Mouse (Mus musculus) ES-Bruce4 (cell line): Measurements from ENCODE around the gene Cbx5. TPM values are rescaled to one million over a fixed set of nuclear protein-coding genes. Genes with fewer than 3 reads are reported as not detected.

Source experiments
- H3K27ac ChIP-seq: 2 replicates; pipeline ENCODE4 v1.5.1; 2012; ENCODE audit warnings: low read length, inconsistent platforms; ENCODE audit not compliant: insufficient read depth
- H3K27me3 ChIP-seq: 2 replicates; pipeline ENCODE4 v1.6.1; 2012; ENCODE audit warnings: mild to moderate bottlenecking, low read length, inconsistent platforms; ENCODE audit not compliant: control insufficient read depth, poor library complexity, insufficient read depth, severe bottlenecking
- H3K36me3 ChIP-seq: 2 replicates; pipeline ENCODE4 v1.6.1; 2012; ENCODE audit warnings: inconsistent platforms, mild to moderate bottlenecking, low read length, moderate library complexity; ENCODE audit not compliant: control insufficient read depth, poor library complexity, insufficient read depth, severe bottlenecking
- H3K4me1 ChIP-seq: one replicate; pipeline ENCODE4 v1.8.1; 2011; ENCODE audit warnings: low read length; ENCODE audit not compliant: control insufficient read depth, insufficient read depth
- H3K4me3 ChIP-seq: 2 replicates; pipeline ENCODE4 v1.5.1; 2011; ENCODE audit warnings: low read depth, mild to moderate bottlenecking, low read length
- H3K9ac ChIP-seq: 2 replicates; pipeline ENCODE4 v1.6.1; 2012; ENCODE audit warnings: low read depth, mild to moderate bottlenecking, inconsistent platforms; ENCODE audit not compliant: poor library complexity, severe bottlenecking
- H3K9me3 ChIP-seq: replicated peaks from 2 replicates; pipeline ENCODE4 v1.6.1; 2012; ENCODE audit warnings: mild to moderate bottlenecking, low read length, inconsistent platforms; ENCODE audit not compliant: control insufficient read depth, poor library complexity, insufficient read depth, severe bottlenecking
- CTCF ChIP-seq: IDR thresholded peaks from one replicate; pipeline ENCODE4 v1.8.1; 2011; ENCODE audit warnings: low read depth, low read length
- EP300 ChIP-seq: IDR thresholded peaks from 2 replicates; pipeline ENCODE4 v1.6.1; 2011; ENCODE audit warnings: low read depth, low read length; ENCODE audit not compliant: insufficient read depth
- POLR2A ChIP-seq: IDR thresholded peaks from one replicate; pipeline ENCODE4 v1.8.1; 2011; ENCODE audit warnings: low read length; ENCODE audit not compliant: insufficient read depth
- polyA plus RNA-seq: library from polyadenylated mRNA; stranded (reverse); fragments of >200 nt; gene quantifications from 2 replicates; pipeline ENCODE4 v1.2.4, GENCODE M21; 2011; ENCODE audit warnings: low read depth; ENCODE audit not compliant: missing spikeins, insufficient read depth, insufficient read length

Cbx5 gene
- polyA plus RNA-seq = 317 and 328 TPM in 2 replicates

DNA sequence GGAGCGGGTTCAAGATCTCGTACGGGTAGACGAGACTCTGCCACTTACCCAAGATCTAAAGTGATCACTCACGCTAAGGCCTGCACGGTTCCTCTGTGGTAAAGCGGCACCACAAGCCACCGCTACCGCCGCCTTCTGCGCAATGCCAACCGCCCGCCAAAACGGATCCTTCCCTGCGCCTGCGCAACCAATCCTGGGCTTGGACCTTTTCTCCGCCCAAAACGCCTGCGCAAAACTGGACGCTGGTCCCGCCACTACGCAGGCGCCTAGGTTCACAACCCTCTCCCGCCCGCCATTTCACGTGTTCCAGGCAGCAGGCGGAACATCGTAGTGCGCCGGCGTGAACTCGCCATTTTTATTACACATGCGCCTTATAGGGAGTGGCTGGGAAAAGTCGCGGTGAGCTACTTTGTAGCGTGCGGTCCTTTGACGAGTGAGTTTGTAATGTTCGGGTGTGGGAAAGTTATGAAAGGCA, at the start of gene Cbx5:
Cbx5 (minus strand) TSS at position 132 of the 475 bp plus-strand sequence.
- H3K9me3 ChIP-seq = no peaks in the 10 kb centered on the region
- peak within 1 kb of the TSS; percentile 87 for H3K27ac ChIP-seq
- no peak for TF ChIP-seq EP300
- peak; percentile 28 for TF ChIP-seq POLR2A
- peak within 1 kb of the TSS; percentile 94 for H3K4me3 ChIP-seq
- H3K36me3 ChIP-seq = peaks cover 36% of the 10 kb centered on the region
- no peaks in the 10 kb centered on the region for H3K27me3 ChIP-seq
- H3K9ac ChIP-seq = peak within 1 kb of the TSS; percentile 92
- no peaks in the 10 kb centered on the region for H3K4me1 ChIP-seq

DNA sequence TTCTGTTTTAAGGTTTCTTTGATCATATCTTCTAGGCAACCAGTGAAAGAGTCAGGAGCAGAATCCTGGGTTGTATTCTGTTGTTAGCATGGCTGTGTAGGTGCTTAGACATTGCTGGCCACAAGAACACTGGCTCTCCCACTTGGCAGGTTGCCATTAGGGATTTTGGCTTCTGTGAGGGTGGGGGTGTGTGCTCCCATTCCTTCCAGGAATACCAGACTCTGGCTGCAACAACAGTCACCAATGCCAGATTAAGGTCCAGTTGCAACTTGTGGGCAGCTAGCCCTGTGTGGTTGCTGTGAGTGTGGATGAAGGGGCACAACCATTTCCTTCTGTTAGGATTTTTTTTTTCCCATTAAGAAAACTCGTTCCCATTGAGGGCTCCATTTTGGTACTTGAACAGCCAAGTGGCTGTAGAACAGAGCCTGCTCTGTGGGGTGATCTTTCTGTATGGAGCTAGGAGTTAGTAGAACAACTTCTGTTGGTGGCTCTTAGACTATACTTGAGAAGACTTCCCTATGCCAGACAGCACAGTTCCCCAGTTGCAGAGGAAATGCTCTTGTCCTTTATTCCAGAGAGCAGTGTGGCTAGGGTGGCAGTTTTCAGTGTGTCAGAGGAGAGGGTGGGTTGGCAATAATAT, 46.3 kb upstream of the Cbx5 start:
- TF ChIP-seq CTCF = no peak
- TF ChIP-seq POLR2A = no peak
- TF ChIP-seq EP300 = no peak
- no peak overlapping the region for H3K4me3 ChIP-seq
- peaks cover 7% of the 10 kb centered on the region for H3K36me3 ChIP-seq
- no peak overlapping the region for H3K27ac ChIP-seq
- H3K9me3 ChIP-seq = no peaks in the 10 kb centered on the region
- H3K4me1 ChIP-seq = no peaks in the 10 kb centered on the region
- H3K27me3 ChIP-seq = no peaks in the 10 kb centered on the region
- H3K9ac ChIP-seq = no peak overlapping the region

DNA sequence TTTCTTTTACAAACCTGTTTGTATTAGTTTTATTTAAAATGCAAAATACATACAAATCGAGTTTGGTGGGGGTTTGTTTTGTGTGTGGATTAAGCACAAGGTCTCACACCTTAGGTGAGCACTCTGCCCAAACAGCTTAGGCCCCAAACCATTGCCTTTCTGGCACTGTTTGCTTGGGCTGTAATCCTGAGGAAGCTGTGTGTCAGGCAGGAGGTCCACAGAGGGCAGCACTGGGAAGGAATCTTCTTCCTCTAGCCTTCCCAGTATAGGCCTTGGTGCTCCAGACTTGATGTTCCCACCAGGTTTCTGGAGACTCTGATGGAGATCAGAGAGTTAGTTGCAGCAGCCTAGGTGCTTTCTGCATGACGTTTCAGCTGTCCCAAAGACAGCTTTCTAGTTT, 45.0 kb upstream of the Cbx5 start:
- H3K9ac ChIP-seq = no peak overlapping the region
- peaks cover 3% of the 10 kb centered on the region; the same call in 1 of the 2 replicates for H3K36me3 ChIP-seq
- TF ChIP-seq EP300 (no peak), POLR2A (no peak), CTCF (no peak)
- H3K4me1 ChIP-seq = no peaks in the 10 kb centered on the region
- H3K4me3 ChIP-seq = no peak overlapping the region
- no peaks in the 10 kb centered on the region for H3K9me3 ChIP-seq
- H3K27ac ChIP-seq = no peak overlapping the region
- H3K27me3 ChIP-seq = no peaks in the 10 kb centered on the region

DNA sequence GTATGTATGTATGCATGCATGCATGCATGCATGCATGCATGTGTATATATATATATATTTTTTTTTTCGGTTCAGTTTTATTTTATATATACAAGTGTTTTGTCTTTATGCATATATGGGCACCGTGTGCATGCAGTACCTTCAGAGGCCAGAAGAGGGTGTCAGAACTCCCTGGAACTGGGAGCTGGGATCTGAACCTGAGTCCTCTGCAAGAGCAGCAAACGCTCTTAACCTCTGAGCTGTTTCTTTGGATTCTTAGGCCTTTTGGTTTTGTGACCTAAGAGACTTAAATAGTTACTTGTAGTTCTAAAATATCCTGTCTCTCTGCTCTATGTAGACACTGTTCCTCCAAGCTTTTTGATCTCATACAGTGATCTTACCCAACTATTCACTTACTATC, 44.5 kb upstream of the Cbx5 start:
- H3K36me3 ChIP-seq = no peaks in the 10 kb centered on the region; the same call in 1 of the 2 replicates
- H3K27ac ChIP-seq = no peak overlapping the region
- no peak overlapping the region for H3K4me3 ChIP-seq
- H3K9ac ChIP-seq = no peak overlapping the region
- H3K9me3 ChIP-seq = no peaks in the 10 kb centered on the region
- H3K4me1 ChIP-seq = no peaks in the 10 kb centered on the region
- no peaks in the 10 kb centered on the region for H3K27me3 ChIP-seq
- TF ChIP-seq CTCF = peak; percentile 67
- TF ChIP-seq POLR2A = no peak
- no peak for TF ChIP-seq EP300

DNA sequence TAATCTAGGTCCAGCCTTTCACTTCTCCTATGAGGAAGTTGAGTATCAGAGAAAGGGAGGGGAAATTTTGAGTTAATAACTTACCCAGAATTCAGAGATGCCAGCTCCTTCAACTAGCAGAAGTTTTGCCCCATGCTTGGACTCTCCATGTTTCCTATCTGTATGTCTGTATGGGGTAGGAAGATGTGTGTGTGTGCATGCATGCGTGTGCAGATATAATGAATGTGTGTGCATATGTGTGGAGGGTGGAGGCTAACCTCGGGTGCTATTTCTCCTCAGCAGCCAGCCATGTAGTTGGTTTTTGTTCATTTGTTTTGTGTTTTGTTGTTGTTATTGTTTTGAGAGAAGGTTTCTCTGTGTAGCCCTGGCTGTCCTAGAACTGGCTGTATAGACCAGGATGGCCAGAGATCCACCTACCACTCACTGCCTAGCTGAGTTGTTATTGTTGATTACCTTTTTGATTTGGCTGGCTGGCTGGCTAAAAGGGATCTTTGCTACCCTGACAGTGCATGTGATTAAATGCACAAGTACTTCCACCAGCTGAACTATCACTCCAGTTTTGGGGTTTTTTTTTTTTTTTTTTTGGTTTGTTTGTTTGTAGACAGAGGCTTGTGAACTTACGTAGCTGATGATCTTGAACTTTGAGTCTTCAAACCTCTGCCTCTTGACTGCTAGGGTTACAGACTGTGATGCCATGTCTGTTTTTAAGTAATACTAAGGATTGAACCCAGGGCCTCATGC, 42.0 kb upstream of the Cbx5 start:
- no peak overlapping the region for H3K9ac ChIP-seq
- H3K4me3 ChIP-seq = no peak overlapping the region
- H3K36me3 ChIP-seq = no peaks in the 10 kb centered on the region
- no peaks in the 10 kb centered on the region for H3K9me3 ChIP-seq
- no peak overlapping the region for H3K27ac ChIP-seq
- H3K27me3 ChIP-seq = no peaks in the 10 kb centered on the region
- no peak for TF ChIP-seq EP300
- TF ChIP-seq CTCF = no peak
- no peak for TF ChIP-seq POLR2A
- H3K4me1 ChIP-seq = no peaks in the 10 kb centered on the region

DNA sequence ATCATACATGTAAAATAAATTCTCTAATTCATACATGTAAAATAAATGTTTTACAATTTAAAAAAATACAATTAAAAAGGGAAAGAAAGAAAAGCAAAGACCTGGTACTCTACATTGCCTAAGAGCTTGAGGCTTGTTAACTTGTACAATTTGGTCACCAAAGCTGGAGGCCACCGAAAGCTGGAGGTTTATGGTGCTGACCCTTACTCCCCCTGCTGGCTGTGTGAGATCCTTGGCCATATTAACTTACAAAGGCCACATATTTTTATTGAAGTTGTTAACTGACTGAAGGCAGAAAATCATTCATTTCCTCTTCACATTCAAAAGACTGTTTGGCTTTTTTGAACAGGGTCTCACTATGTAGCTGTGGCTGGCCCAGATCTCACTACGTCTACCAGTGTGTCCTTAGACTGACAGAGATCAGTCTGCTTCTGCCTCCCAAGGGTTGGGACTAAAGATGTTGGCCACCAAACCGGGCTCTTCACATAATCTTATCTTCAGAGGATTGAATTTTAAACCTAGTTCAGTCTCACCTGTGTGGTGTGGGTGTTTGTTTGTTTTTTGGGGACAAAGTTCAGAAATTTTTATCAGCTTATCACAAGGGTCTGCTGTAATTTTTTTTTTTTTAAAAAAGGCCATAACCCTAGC, 41.3 kb upstream of the Cbx5 start:
- Histone ChIP-seq H3K4me3 (no peak overlapping the region), H3K9me3 (no peaks in the 10 kb centered on the region), H3K27ac (no peak overlapping the region), H3K4me1 (no peaks in the 10 kb centered on the region), H3K27me3 (no peaks in the 10 kb centered on the region), H3K9ac (no peak overlapping the region), H3K36me3 (no peaks in the 10 kb centered on the region)
- peak; percentile 61 for TF ChIP-seq CTCF
- TF ChIP-seq EP300 = no peak
- no peak for TF ChIP-seq POLR2A
